Mouse (Mus musculus) liver, embryonic 12.5 days (tissue): Measurements from ENCODE around the gene Tom1l1. TPM values are rescaled to one million over a fixed set of nuclear protein-coding genes. Genes with fewer than 3 reads are reported as not detected.

Experiments
- ATAC-seq: fragments of 200-750 bp; cut with Nextera tagmentation; 2 replicates; pipeline ENCODE4 v1.8.0; 2017; ENCODE audit warnings: moderate number of reproducible peaks, mild to moderate bottlenecking, moderate library complexity
- H3K27ac ChIP-seq: fragments of 300-500 bp; sonication (generic); 2 replicates; pipeline ENCODE4 v1.5.1; 2016; ENCODE audit warnings: mild to moderate bottlenecking
- H3K27me3 ChIP-seq: fragments of 300-500 bp; sonication (generic); replicated peaks from 2 replicates; pipeline ENCODE4 v1.6.1; 2016; ENCODE audit warnings: mild to moderate bottlenecking, moderate library complexity
- H3K36me3 ChIP-seq: fragments of 300-500 bp; sonication (generic); 2 replicates; pipeline ENCODE4 v1.6.1; 2016; ENCODE audit warnings: mild to moderate bottlenecking, moderate library complexity
- H3K4me1 ChIP-seq: fragments of 300-500 bp; sonication (generic); 2 replicates; pipeline ENCODE4 v1.6.1; 2016
- H3K4me2 ChIP-seq: fragments of 300-500 bp; sonication (generic); 2 replicates; pipeline ENCODE4 v1.6.1; 2016; ENCODE audit warnings: mild to moderate bottlenecking, moderate library complexity
- H3K4me3 ChIP-seq: fragments of 300-500 bp; sonication (generic); 2 replicates; pipeline ENCODE4 v1.5.1; 2016; ENCODE audit warnings: mild to moderate bottlenecking, moderate library complexity
- H3K9ac ChIP-seq: fragments of 300-500 bp; sonication (generic); 2 replicates; pipeline ENCODE4 v1.6.1; 2016; ENCODE audit warnings: mild to moderate bottlenecking, moderate library complexity
- H3K9me3 ChIP-seq: fragments of 300-500 bp; sonication (generic); replicated peaks from 2 replicates; pipeline ENCODE4 v1.6.1; 2016; ENCODE audit warnings: mild to moderate bottlenecking, moderate library complexity
- WGBS: fragments of 180-500 bp; shearing (Covaris S2); methylation state at CpG from one replicate; pipeline ENCODE4 v1.1.7; 2016; ENCODE audit not compliant: insufficient replicate concordance; 5-methylcytosine and 5-hydroxymethylcytosine counted together
- polyA plus RNA-seq: library from polyadenylated mRNA; unstranded; fragments of >200 nt; fragmentation: Nextera tagmentation; extraction: Ambion mirVana; gene quantifications from 2 replicates; pipeline ENCODE4 v1.2.1, GENCODE M21; 2016

Gene Tom1l1
- polyA plus RNA-seq, 1 experiment from 2014 or later = 60.4 TPM

DNA sequence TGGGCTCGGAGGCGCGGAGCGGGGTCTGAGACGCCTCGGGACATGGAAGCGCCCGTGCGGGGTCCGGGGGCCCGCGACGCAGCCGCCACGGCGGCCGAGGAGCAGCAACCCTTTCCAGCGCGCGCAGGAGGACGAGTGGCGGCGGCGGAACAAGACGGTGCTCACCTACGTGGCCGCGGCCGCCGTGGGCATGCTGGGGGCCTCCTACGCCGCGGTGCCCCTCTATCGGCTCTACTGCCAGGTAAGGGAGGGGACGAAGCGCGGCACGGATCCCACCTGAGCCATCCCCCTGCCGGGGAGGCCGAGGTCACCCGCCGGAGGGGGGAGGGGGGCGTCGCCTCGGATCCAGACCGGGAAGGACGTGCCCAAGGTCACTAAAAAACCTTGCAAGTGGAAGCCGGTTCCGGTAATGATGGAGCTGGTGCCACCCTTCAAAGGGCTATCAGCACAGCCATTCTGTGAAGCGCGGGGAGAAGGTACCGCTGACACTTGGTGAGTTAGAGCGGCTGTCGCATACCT lies 49.8 kb downstream of the Tom1l1 start:
- WGBS = under 1% methylated on average over 52 of the region's 54 CpGs
- H3K27me3 ChIP-seq = no peaks in the 10 kb centered on the region
- peaks cover 28% of the 10 kb centered on the region for H3K36me3 ChIP-seq
- H3K4me1 ChIP-seq = peaks cover 39% of the 10 kb centered on the region
- H3K4me2 ChIP-seq = peak overlapping the region; percentile 75
- peak; percentile 68 for ATAC-seq
- H3K9ac ChIP-seq = peak overlapping the region; percentile 99
- H3K4me3 ChIP-seq = peak overlapping the region; percentile 98
- H3K27ac ChIP-seq = peak overlapping the region; percentile 90
- H3K9me3 ChIP-seq = no peaks in the 10 kb centered on the region

DNA sequence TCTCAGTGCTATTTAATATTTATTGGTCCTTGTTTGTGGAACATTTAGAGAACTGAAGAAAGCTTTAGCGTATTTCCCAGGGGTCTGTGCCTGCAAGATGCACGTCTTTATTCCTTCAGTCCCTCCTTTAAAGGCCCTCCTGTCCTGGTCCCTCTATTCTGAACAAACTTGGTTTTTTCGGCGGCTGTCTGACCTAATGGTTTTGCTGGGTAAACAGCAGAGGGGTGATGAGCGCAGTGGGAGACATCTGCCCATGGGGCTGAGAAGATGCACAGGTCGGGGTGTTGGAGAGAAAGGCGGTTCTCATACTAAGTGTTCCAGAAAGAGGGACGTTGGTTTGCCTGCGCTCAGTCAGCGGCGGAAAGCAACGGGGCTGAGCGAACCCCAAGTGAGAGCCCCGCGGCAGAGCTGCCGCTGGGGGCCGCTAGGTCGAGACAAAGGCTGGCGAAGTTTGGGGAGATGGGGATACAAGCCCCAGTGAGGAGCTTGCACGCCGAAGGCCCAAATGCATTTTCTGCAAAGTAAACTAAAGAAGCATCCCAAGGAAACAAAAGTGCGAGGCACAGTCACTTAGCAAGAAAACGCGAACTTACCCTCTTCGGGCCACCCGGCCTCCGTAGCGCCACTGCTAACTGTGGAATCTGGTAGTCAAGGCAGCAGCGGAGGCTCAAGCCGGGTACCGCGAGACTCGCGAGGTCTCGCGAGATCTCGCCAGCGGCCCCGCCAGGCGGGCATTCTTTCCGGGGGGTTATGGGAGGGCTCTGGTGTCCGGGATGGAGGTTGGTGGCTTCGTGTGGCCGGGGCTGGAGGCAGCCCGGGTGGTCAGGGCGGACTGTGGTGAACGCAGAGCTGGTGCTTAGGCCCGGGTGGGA lies 50.5 kb downstream of the Tom1l1 start, which contains the start of the genes Stxbp4 and Cox11:
Stxbp4 (minus strand) TSS at position 645 of the 872 bp plus-strand sequence.
Cox11 (plus strand) TSS at position 734 of the 872 bp plus-strand sequence.
- peak within 1 kb of the TSS; percentile 90 for H3K27ac ChIP-seq
- H3K9me3 ChIP-seq = no peaks in the 10 kb centered on the region
- H3K4me3 ChIP-seq = peak within 1 kb of the TSS; percentile 98
- WGBS = under 1% methylated on average over 48 of the region's 48 CpGs
- H3K27me3 ChIP-seq = no peaks in the 10 kb centered on the region
- H3K36me3 ChIP-seq = peaks cover 22% of the 10 kb centered on the region
- peak within 1 kb of the TSS; percentile 75 for H3K4me2 ChIP-seq
- peak within 1 kb of the TSS; percentile 99 for H3K9ac ChIP-seq
- H3K4me1 ChIP-seq = peaks cover 39% of the 10 kb centered on the region
- peak; percentile 90 for ATAC-seq

DNA sequence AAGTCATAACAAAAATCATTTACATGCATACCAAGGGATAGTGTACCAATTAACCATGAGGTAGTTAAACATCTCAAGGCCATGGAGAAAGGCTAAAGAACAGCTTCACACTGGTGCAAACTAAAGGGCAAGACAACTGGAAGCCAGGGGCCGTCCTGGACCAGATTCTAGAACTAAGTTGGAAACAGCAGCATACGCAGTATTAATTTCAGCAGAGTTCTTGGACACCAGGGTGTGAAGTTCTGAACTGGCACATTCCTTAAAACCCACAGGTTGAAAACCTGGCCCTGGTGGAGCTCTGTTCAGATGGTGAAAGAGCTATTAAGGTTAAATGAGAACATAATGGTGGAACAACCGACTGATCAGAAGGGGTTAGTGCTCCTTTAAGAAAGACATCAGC lies 53.5 kb downstream of the Tom1l1 start:
- 76% methylated on average over 3 of the region's 3 CpGs for WGBS
- no peaks in the 10 kb centered on the region for H3K27me3 ChIP-seq

DNA sequence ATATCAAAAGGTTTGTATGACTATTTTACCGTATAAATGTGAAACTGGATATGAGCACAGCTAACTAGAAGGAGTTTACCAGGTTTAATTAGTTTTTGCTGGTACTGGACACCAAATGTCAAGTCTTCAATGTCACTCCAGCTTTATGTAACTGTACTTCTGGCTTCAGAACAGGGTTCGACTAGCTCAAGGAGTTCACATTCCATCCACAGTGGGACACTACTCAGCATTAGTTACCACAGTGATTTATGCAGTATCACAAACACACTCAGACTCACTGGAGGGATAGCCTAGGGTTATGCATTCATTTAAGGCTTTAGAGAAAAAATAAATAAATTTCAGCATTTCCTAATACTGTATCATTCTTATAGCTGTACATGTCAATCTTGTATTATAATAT lies 55.7 kb downstream of the Tom1l1 start:
- Histone ChIP-seq H3K36me3 (no peaks in the 10 kb centered on the region), H3K4me1 (peaks cover 18% of the 10 kb centered on the region), H3K27me3 (no peaks in the 10 kb centered on the region), H3K9ac (no peak overlapping the region), H3K9me3 (no peaks in the 10 kb centered on the region), H3K4me2 (no peak overlapping the region), H3K27ac (no peak overlapping the region), H3K4me3 (no peak overlapping the region)
- 73% methylated on average over 2 of the region's 2 CpGs for WGBS
- ATAC-seq = no peak

More for the DNA sequence above, 53.5 kb downstream of the Tom1l1 start:
- Histone ChIP-seq H3K4me3 (no peak overlapping the region), H3K27ac (no peak overlapping the region), H3K36me3 (no peaks in the 10 kb centered on the region), H3K4me2 (no peak overlapping the region), H3K4me1 (peaks cover 20% of the 10 kb centered on the region), H3K9ac (no peak overlapping the region), H3K9me3 (no peaks in the 10 kb centered on the region)
- no peak for ATAC-seq

DNA sequence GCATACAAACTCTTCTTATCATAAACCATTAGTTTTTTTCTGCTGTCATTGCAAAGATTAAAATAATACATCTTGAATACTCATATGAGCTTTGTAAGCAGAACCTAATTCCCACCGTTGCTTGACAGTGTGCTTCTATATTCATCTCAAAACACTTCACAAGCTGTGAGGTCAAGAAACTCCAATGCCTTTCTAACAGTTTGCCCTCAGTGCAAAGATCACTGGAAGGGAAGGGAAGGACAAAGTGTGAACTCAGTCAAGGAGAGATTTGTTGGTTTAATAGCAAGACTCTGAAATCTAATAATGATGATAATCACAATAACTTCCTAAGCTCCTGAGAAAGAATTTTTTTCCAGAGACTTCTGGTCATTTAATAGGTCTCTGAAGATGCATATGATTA lies 60.4 kb downstream of the Tom1l1 start:
- no peak overlapping the region for H3K4me3 ChIP-seq
- no peak overlapping the region for H3K4me2 ChIP-seq
- no peaks in the 10 kb centered on the region for H3K9me3 ChIP-seq
- H3K27me3 ChIP-seq = no peaks in the 10 kb centered on the region
- no peak overlapping the region for H3K27ac ChIP-seq
- H3K36me3 ChIP-seq = no peaks in the 10 kb centered on the region
- ATAC-seq = no peak
- H3K4me1 ChIP-seq = no peaks in the 10 kb centered on the region
- 78% methylated on average over 1 of the region's 1 CpGs for WGBS
- H3K9ac ChIP-seq = no peak overlapping the region

DNA sequence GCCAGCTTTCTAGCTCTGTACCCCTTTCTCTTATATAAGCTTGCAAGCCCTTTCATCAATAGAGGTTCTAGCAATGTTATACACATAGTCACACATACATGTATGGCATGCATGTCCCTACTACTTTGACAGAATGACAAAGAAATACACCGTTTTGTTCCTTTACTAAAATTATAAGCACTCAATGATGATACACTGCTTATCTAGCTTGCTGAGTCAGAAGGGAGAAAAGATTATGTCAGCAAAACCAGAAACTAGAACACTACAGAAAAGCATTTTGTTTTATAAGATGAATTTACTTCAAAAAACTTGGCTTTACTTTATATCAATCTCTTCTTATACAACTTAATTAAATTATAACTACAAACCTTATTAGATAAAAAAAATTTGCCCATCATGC lies 63.0 kb downstream of the Tom1l1 start:
- Histone ChIP-seq H3K4me3 (no peak overlapping the region), H3K27me3 (no peaks in the 10 kb centered on the region), H3K4me1 (no peaks in the 10 kb centered on the region), H3K36me3 (peaks cover 5% of the 10 kb centered on the region), H3K9me3 (no peaks in the 10 kb centered on the region), H3K4me2 (no peak overlapping the region), H3K27ac (no peak overlapping the region), H3K9ac (no peak overlapping the region)
- ATAC-seq = no peak
- 49% methylated on average over 1 of the region's 1 CpGs for WGBS

DNA sequence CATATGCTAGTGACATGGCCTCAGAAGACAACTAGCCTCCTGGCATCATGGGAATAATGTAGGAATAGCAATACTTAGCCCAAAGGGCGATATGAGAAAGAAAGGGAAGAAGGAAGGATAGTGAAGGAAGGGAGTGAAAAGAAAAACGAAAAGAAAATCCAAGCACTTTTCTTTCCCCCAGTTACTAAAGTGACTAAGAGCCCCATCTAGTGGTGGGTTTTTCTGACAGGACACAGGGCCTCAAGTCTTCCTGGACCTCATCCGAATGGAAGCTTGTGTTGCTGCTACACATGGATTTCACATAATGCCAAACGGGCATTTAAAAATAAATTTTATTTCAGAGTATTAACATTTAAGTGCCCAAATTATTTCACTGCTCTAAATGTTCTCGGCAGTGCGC lies 64.7 kb downstream of the Tom1l1 start:
- H3K36me3 ChIP-seq = peaks cover 12% of the 10 kb centered on the region
- no peaks in the 10 kb centered on the region for H3K4me1 ChIP-seq
- 43% methylated on average over 6 of the region's 6 CpGs for WGBS
- no peak overlapping the region for H3K9ac ChIP-seq
- H3K4me2 ChIP-seq = no peak overlapping the region
- no peak overlapping the region for H3K4me3 ChIP-seq
- no peak overlapping the region for H3K27ac ChIP-seq
- no peaks in the 10 kb centered on the region for H3K27me3 ChIP-seq
- no peaks in the 10 kb centered on the region for H3K9me3 ChIP-seq
- no peak for ATAC-seq

DNA sequence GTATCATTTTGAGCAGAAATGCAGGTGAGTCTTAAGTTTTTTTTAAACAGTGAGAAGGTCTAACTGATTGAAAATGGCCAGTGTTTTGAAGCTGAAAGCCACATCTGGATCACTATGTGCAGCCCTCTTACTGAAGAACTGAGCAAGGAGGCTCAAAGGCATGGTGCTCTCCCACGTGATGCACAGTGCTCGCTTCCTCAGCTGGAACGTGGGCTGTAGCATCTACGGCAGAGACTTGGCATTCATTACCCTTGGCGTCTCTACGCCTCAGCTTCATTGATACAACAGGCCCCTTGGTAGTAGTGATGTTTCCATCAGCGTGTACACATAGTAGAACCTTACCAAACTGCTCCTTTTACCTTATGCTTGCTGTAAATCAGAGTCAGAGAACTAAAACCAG lies 65.7 kb downstream of the Tom1l1 start:
- Histone ChIP-seq H3K27me3 (no peaks in the 10 kb centered on the region), H3K4me3 (no peak overlapping the region), H3K27ac (no peak overlapping the region), H3K9me3 (no peaks in the 10 kb centered on the region), H3K36me3 (peaks cover 18% of the 10 kb centered on the region), H3K9ac (no peak overlapping the region), H3K4me2 (no peak overlapping the region), H3K4me1 (no peaks in the 10 kb centered on the region)
- WGBS = 88% methylated on average over 7 of the region's 7 CpGs
- no peak for ATAC-seq

DNA sequence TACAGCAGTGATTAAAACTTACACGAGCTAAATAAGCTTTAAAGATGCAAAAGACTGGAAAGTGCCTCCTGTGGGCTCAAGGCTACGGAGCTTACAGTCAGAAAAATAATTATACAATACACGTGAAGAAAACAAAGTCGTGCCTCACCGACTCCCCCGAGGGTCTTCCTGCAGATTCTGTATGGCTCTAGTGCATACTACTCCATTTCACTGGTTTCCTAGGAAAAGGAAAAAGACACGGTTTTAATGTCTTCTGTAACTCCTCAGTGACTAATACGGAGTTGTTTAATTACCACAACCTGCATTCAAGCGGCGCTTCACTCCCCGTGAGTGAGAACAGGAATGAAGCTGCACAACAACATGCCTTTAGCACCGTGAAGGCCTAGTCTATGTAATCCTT lies 66.1 kb downstream of the Tom1l1 start:
- Histone ChIP-seq H3K9ac (no peak overlapping the region), H3K9me3 (no peaks in the 10 kb centered on the region), H3K36me3 (peaks cover 21% of the 10 kb centered on the region), H3K4me1 (no peaks in the 10 kb centered on the region), H3K27ac (no peak overlapping the region), H3K27me3 (no peaks in the 10 kb centered on the region), H3K4me3 (no peak overlapping the region), H3K4me2 (no peak overlapping the region)
- ATAC-seq = no peak
- 81% methylated on average over 12 of the region's 12 CpGs for WGBS

DNA sequence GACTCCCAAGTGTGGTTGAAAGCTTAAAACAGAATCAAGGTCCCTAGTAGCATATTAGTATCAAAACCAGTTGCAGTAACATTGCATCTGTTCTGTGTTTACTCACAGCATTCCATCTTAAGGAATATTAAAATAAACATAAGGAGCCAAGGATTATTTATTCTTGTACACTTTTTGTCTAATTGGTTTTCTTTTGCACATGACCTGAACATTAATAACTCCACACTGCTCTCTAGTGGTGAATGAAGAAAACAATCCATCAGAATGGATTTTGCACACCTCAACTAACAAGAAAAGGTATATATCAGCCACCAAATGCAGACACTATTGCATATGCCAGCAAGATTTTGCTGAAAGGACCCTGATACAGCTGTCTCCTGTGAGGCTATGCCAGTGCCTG lies 71.7 kb downstream of the Tom1l1 start:
- no peak for ATAC-seq
- H3K4me1 ChIP-seq = peaks cover 12% of the 10 kb centered on the region
- H3K27ac ChIP-seq = no peak overlapping the region
- H3K4me2 ChIP-seq = no peak overlapping the region
- H3K27me3 ChIP-seq = no peaks in the 10 kb centered on the region
- H3K9ac ChIP-seq = no peak overlapping the region
- no peak overlapping the region for H3K4me3 ChIP-seq
- H3K36me3 ChIP-seq = peaks cover 41% of the 10 kb centered on the region
- H3K9me3 ChIP-seq = no peaks in the 10 kb centered on the region

DNA sequence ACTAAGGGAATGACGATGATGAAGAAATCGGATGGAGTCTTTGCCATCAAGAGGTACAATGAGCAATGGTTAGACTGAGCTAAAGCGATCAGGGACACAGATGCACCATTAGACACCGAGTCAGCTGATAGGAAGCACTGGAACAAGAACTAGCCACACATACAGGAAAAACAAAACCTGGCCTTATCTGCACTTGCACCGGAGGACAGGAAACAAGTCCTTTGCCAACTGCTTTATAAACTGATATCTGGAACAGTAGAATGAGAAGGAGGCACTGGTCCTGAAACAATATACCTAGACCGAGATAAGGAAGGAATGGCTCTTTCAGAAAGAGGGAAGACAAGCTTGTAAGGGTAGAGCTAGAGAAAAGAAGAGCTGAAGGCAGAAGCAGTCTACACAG lies 73.4 kb downstream of the Tom1l1 start:
- Histone ChIP-seq H3K9ac (no peak overlapping the region), H3K4me3 (no peak overlapping the region), H3K4me2 (no peak overlapping the region), H3K36me3 (peaks cover 36% of the 10 kb centered on the region), H3K9me3 (no peaks in the 10 kb centered on the region), H3K27me3 (no peaks in the 10 kb centered on the region), H3K4me1 (peaks cover 12% of the 10 kb centered on the region), H3K27ac (no peak overlapping the region)
- no peak for ATAC-seq
- 48% methylated on average over 6 of the region's 6 CpGs for WGBS

DNA sequence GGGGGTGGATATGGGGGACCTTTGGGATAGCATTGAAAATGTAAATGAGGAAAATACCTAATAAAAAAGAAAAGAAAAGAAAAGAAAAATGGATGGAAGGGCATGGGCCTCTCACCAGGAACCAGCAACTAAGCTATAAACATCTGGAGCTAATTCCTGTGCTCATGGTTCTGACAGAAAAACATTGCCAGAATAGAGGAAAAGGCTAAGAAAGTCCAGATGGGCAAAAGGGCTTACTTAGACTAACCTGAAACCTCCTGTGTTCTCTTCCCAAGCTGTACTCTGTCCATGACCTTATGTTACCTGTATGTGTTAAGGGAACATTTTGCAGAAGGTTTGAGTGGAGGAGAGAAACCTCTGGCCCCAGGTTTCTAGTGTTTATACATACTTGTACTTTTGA lies 76.0 kb downstream of the Tom1l1 start:
- H3K36me3 ChIP-seq = peaks cover 24% of the 10 kb centered on the region
- no peaks in the 10 kb centered on the region for H3K27me3 ChIP-seq
- no peak overlapping the region for H3K4me2 ChIP-seq
- H3K4me3 ChIP-seq = no peak overlapping the region
- ATAC-seq = no peak
- H3K9ac ChIP-seq = no peak overlapping the region
- no peak overlapping the region for H3K27ac ChIP-seq
- H3K4me1 ChIP-seq = peaks cover 12% of the 10 kb centered on the region
- no peaks in the 10 kb centered on the region for H3K9me3 ChIP-seq
